Mouse (Mus musculus) cerebellum, postnatal 4 days (tissue): ENCODE results near the gene Gm20708.
"Not testable (repeated sequence)": the region's sequence is repeated elsewhere in the genome, so short reads cannot be mapped to it uniquely, and the experiment has no call there.

Experiments
- DNase-seq, 2 experiments: peaks; one replicate each; pipeline ENCODE4 v3.0.0; 2022; ENCODE audit warnings: low spot score in 2 of 2, mixed read lengths in 1 of 2

Gm20708 gene

DNA sequence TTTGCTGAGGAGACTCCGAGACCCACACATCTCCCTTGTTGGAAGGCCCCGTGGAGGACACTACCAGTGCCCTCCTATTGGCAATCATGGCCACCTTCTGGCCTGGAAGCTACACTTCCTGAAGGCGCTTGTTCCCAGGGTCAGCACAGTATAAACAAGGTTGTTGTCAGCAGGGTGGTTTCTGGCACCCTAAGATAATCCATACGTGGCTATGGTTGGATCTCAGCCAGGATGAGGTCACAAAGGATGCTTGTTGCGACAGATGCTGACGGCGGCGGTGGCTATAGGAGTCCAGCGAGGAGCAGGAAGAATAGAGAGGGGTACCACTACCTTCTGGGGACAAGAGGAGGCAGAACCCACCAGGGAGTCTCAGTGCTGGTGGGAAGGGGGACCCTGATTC, 20.9 kb downstream of the Gm20708 start:
- no peak for DNase-seq

DNA sequence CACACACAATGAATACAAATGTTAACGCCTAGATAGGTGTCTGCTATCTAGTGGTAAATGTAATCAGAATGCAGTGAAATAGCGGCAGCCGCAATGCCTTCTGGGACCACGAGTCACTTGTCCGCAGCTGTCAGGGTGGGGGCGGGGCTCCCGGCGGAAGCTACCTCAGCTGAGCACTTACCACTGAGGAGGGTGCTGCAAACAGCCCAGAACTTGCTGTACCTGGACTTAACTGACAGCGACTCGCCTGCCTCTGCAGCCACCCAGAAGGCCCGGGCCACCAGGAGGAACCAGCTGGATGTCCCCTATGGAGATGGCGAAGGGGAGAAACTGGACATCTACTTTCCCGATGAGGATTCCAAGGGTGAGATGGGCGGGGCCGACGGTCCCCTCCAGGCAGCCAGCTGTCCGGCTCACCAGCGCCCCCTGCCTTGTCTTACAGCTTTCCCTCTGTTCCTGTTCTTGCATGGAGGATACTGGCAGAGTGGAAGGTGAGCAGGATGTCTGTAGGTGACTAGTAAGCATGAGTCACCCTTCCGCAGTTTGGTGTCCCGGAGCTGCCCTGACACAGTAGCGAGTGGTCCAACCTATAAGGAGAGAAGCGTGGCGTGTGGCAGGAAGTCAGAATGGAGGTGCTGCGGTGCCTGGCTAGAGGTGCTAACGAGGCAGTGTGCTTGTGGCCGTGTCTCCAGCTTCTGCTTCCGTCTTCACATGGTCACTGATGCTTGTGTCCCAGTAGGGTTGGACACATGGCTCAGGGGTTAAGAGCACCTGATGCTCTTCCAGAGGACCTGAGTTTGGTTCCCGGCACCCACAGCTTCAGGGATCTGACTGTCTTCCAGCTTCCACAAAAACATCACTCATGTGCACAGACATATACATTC, 22.9 kb downstream of the Gm20708 start:
- DNase-seq, result peak; percentile 36 to 69

DNA sequence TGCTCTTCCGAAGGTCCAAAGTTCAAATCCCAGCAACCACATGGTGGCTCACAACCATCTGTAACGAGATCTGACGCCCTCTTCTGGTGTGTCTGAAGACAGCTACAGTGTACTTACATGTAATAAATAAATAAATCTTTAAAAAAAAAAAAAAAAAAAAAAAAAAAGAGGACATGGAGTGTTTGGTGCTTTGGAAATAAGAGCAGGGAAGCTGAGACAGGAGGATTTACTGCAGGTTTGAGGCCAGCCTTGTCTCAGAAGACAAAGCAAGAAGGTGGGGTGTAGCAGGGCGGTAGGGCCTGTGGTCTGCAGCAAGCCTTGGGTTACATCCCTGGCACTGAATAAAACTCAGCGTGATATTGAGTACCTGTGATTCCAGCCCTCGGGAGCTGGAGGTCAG, 24.0 kb downstream of the Gm20708 start:
- DNase-seq, result not testable (repeated sequence)

DNA sequence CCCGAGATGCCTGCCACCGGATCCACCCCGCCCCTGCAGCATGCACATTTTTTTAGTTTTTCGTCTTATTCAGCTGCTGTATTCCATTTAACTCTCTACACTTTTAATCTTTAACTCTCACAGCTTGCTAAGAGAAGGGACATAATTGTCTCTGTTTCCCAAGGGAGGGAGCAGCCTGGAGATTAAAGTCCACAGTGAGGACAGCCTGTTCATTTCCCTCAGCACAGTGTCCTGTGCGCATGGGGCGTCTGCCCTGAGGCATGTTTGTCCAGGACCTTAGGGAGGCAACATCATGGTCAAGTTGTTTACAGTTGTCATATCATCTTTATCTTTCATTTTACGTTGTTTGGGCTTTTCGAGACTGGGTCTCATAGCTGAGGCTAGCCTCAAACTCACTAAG, 24.6 kb downstream of the Gm20708 start:
- no peak for DNase-seq

DNA sequence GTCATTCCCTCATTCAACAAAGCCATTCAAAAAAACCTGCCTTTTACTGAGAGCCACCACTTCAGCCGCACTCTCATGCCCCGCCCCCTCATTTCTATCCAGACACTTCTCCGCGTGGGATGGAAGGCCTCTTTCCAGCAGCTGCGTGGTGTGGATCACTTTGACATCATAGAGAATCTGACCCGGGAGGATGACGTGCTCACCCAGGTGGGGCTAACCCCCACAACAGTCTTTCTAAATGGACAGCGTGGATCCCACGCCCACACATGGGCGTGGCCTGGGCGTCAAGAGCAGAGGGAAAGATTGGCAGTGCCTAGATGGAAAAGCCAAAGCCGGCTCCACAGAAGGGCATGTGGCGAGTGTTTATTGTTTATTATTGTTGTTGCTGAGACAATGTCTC, 26.8 kb downstream of the Gm20708 start:
- DNase-seq, result no peak

DNA sequence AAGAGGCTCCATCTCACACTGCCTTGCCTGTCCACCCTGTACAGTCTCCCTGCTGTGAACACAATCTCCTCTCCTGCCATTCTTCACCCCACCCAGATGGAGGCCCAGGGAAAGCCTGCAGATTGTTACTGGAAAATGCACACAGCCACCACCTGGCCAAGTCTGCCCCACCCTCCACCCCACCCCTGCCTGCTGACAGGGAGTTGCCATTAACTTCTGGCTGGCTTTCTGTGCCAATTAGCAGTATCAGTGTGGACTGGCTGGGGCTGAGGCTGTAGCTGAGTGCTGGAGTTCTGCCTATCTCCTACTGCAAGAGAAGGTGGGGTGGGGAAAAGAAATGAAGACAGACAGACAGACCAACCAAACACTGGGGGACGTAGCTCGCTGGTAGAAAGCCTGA, 29.1 kb downstream of the Gm20708 start:
- no peak for DNase-seq

DNA sequence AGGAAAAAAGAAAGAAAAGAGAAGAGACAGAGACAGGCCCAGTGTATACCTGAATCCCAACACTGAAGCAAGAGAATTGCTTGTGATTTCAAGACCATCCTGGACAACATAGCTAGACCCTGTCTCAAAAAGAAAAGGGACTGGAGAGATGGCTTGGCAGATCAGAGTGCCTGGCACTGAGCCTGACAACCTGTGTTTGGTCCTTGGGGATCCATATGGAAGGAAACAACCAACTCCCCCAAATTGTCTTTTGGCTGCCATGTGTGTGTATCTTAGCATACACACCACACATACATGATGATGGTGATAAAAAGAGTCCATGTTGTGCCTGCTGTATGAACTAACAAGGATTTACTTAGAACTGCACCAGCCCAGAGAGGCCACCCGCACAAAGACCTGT, 29.6 kb downstream of the Gm20708 start:
- DNase-seq, result no peak

DNA sequence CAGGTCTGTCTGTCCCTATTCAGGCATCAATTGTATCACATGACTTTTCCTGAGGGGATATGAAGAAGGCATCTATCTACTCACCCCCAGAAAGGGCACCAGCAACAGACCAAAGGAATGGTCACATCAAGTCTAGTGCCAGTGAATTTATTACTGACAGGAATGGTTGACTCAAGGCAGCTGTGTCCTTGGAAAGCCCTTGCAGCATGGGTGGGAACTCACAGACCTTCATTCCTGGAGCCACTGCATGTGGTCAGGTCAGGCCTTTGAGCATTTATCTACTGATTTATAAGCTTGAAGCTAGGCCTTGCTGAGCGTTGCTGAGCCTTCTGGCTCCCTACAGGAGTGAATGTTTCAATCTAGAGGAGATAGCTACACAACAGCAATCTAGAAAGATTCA, 31.4 kb downstream of the Gm20708 start:
- no peak for DNase-seq

DNA sequence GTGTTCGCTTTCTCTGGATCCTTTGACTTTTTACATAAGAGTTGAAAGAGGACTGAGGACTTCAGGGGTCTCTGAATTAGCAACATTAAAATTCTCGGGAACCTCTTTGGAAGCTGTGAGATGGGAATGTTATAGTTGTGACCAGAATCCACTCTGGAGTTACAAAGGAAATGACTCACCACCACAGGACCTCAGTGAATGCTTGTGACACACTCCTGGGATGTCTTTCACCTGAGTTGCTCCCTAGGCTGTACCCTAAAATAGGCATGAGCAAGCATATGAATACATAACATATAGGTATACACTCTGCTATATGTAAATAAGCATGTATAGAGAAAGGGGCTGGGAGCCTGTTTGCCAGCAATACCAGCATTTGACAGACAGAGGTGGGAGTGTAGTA, 34.0 kb downstream of the Gm20708 start:
- DNase-seq, result no peak

DNA sequence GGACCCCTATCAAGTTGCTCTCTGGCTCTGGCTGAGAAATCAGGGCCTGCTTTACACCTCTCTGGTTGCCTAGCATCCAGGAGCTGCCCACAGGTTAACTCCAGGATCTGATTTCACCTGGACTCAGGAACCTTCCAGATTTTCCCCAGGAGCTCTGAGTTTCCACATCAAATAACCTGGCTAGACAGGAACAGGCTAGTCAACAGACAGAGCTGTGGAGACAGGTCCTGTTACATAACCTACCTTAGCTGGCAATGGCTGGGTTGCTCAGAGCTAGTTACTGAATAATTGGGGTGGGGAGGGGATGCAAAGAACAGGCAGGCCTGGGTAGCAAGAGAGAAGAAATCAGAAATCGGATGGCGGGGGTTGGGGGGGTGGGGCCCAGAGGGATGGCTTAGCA, 35.5 kb downstream of the Gm20708 start:
- no peak for DNase-seq

DNA sequence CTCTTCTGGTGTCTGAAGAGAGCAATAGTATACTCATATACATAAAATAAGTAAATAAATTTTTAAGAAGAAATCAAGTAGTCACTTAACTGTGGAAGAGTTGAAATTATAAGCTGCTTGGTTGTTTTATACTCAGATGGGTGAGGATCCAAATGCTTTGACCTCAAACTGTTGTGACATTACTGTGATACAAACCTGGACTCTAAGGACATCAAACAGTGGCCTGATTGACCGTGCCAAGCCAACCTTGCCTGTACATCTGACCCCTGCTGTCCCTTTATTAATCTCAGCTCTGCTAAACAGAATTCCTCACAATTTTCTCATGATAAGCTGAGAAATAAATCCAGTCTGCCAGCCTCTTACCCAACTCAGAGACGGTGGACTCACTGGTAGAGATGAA, 36.2 kb downstream of the Gm20708 start:
- DNase-seq, result no peak

DNA sequence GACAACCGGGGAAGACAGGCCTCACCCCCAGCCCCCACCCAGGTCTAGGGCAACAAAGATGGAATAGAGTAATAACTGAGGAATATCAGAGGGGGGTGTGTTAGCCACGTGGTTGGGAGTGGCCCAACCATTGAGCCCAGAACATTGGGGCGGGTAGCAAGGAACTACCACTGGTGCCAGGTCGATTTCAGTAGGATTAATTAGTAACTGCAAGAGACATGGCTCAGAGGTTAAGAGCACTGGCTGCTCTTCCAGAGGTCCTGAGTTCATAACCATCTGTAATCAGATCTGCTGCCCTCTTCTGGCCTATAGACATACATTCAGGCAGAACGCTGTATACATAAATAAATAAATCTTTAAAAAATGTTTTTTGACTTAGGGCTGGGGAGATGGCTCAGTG, 37.2 kb downstream of the Gm20708 start:
- no peak for DNase-seq

DNA sequence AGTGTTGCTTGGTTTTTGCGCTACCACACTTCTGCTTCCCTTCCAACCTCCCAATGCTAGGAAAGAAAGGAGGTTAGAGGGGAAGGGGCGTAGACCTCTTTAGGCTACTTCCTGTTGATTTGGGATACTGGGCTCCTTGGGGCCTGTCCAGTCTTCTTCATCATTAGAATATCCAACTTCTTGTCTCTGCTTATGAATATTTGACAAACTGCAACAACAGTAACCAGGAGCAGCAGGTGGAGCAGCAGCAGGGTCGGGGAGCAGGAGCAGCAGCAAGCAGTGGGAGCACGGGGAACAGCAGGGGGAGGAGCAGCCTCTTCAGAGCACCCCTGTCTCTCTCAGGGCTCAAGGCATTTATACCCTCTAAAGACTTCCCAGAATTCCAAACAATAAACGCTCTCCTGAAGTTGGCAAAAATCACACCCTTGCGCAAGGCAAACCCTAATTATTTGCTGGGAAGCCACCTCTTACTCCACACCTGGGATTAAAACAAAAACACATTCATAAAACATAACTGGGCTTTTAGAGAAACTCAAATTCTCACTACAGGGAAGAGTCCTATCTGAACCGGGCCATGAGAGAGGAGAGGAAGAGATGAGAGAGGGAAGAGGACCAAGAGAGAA, 38.2 kb downstream of the Gm20708 start:
- DNase-seq, result no peak

DNA sequence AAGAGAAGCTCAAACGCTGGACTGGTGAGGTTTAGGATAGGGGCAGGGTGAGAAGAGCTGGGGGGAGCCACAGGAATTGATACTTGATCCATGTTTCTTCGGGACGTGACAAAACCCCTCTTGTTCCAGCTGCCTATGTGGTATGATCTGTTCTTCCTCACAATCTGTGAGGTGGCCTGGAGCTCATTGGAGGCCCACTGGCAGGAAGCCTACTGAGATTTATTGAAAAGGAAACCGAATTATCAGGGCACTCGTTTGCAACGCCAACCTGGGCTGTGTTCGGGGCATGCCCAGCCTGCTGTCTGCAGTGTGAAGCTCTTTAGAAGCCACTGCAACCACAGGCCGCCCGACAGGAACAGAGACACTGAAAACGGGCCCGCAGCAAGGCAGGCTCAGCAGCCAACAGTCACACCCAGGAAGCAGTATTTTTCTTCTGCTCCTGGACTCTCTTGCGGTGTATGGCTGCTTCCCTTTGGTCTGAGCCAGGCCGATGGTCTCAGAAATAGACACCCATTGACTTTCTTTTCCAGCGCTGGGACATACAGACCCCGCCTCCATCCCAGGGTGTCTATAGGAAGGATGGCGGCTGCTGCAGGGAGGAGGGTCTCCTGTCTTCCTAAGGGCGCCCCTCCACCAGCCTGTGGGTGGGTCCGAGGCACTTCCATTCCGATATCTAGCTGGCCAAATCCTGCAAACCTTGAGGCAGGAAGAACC, 39.0 kb downstream of the Gm20708 start:
- no peak for DNase-seq

DNA sequence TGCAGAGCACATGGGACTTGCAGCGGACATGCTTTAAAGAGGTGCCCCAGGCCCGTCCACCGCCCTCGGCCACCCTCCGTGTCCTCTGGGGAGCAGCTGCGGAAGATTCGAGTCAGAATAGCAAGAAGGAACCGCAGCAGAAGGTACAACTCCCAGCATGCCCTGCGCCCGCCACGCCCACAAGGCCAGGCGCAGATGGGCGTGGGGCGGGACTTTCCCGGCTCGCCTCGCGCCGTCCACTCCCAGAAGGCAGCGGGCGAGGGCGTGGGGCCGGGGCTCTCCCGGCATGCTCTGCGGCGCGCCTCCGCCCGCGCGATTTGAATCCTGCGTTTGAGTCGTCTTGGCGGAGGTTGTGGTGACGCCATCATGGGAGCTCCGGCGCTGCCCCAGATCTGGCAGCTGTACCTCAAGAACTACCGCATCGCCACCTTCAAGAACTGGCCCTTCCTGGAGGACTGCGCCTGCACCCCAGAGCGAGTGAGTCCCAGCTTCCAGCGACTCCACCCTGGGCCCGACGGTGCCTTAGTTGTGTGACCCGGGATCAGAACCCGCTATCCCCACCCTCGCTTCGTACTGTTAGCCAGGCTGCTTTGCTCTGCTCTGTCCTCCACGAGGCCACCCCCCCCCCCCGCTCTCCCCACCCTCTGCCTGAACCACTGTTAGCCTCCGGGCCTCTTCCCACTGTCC, 39.7 kb downstream of the Gm20708 start, which contains the start of gene Birc5:
Birc5 (plus strand) TSS at position 267 of the 687 bp plus-strand sequence.
- peak; percentile 89 to 97 for DNase-seq

DNA sequence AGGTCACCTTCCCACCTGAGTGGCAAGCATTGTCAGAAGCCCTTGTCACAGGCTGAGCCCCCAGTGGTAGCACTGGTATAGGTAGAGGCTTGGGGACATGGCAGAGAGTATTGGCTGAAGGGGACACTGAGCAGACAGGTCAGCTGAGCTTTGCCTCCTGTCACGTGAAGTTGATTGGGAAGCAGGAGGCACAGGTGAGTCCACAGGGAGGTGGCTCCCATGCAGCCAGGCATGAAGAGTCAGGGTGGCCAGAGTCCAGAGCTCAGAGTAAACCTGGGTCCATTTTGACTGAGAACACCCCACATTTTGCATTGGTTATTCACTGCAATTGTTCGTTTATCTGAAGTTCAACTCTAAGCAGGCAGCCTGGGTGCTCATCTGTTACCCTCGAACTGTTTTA, 43.4 kb downstream of the Gm20708 start:
- no peak for DNase-seq

DNA sequence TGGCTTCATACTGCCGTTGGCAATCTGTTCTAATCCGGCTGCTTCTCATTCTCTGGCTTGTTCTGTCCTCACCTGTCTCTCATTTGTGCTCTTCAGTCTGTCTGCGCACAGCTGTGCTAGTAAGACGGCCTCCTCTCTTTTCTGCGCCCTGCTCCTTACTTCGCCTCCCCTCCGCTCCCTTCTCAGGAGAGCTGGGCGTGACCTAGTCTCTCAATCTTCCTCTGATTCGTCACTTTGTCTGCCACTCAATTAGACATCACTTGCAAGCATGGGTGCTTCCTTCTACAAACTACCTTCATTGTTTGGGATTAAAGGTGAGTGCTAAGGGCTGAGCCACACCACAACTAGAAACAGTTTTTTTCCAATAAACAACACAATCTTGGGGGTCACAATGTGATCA, 44.8 kb downstream of the Gm20708 start:
- no peak for DNase-seq

DNA sequence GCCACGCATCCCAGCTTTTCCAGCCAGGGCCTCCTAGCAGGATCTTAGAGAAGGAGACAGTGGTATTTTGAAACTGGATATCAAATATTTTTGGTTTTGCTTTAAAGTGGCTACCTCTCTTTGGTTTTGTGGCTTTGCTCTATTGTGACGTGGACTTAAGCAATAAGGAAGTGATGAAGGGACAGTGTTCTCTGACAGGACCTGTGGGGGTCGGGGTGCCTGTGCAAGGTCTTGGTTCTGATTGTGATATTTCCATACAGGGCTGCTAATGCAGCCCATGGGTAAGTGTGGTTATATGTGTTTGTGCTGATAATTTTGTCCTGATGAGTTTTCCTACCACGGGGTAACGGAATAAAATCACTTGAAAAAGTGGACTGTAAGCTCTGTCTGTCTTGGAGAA, 45.9 kb downstream of the Gm20708 start:
- DNase-seq, result no peak

DNA sequence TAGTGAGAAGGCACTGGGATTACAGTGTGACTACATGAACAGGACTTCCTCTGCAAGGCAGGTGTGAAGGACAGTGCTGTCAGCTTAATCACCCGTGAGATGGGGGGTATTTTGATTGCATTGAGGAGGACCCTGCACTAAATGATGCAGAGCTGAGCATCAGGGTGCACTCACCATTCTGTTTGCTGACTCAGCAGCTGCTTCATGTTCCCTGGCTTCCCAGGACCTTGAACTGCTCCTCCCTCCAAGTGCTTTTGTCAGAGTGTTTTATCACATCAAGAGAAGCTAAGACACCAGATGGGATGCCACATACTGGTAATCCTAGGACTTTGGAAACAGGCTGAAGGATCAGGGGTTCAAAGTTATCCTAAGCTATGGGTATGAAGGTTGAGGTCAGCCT, 46.5 kb downstream of the Gm20708 start:
- DNase-seq, result no peak

DNA sequence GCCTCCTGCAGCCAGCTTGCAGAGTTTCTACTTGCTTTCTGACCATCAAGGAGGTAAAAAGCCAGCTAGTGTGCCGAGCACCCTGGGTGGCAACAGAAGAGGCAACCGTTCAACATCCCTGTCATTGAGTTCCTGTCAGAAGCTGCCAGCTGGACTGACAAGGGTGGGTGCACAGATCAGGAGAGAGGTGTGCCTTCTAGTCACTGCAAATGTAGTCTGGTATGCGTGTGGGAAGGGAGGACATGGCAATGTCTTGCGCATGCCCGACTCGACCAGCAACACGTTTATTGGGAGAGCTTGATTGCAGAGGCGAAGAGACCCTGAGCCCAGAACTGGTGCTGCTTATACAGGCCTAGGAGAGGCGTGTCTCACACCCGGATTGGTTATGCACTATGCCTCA, 48.0 kb downstream of the Gm20708 start:
- no peak for DNase-seq

DNA sequence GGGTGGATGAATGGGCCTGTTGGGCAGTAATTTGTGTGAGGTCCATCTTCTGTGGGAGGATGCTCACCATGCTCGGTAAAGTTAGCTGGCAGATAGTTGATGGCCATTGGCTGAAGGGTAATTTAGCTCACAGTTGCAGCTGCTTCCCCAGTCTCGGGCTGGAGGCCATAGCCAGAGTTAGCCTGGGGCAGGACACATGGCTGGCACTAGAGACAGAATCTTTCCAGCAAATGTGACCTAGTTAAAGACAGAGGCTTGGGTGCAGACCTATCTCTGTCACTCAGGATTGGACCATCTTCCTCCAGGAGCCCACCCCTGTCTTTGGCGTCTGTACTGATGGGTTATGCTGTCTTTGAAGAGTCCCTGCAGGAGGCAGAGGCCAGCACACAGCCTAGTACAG, 48.9 kb downstream of the Gm20708 start:
- DNase-seq, result no peak

DNA sequence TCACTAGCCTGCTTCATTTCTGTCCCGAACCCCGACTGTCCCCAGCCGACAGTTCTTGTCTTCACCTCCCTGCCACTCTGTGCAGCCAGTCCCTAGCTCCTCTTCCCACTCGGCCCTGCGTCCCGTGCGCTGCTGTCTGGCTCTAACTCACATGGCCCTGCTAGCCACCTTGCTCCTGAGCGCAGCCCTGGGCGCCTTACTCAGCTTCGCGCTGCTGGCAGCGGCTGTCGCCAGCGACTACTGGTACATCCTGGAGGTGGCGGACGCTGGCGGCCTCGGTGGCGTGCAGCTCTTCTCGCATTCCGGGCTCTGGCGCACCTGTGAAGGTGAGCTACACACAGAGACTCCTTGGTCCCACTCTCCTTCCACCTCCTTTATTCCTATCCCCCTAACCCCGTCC, 51.1 kb downstream of the Gm20708 start, which contains the start of gene Tmem235:
Tmem235 (plus strand) TSS at position 152 of the 400 bp plus-strand sequence.
- DNase-seq, result no peak
